Mouse (Mus musculus) brain, embryonic 18.5 days (tissue): Measurements from ENCODE around the gene Camkmt.

Experiments
- DNase-seq: peaks from one replicate; pipeline ENCODE4 v3.0.0-alpha.2; 2012; ENCODE audit warnings: low read depth, low spot score

Camkmt gene

GRCm38 (mm10) chr17:85090120-85091099, at the start of gene Camkmt, which contains the start of gene Prepl:
TSS of gene Camkmt (plus strand) at chr17:85090552.
TSS of gene Prepl (minus strand) at chr17:85090241.
- DNase-seq: peak; percentile 94

- DNase-seq: no peak
Observed at GRCm38 (mm10) chr17:85040913-85041312, 49.4 kb upstream of the Camkmt start.

GRCm38 (mm10) chr17:85042419-85042818, 47.9 kb upstream of the Camkmt start:
- DNase-seq: no peak

- no peak for DNase-seq
Observed at GRCm38 (mm10) chr17:85043404-85043816, 46.9 kb upstream of the Camkmt start.

GRCm38 (mm10) chr17:85044466-85044865, 45.9 kb upstream of the Camkmt start:
- DNase-seq: no peak

- DNase-seq: no peak
Observed at GRCm38 (mm10) chr17:85045160-85045559, 45.2 kb upstream of the Camkmt start.

- DNase-seq: no peak
Observed at GRCm38 (mm10) chr17:85048379-85048778, 42.0 kb upstream of the Camkmt start.

- DNase-seq: no peak
Observed at GRCm38 (mm10) chr17:85058276-85058675, 32.1 kb upstream of the Camkmt start.

GRCm38 (mm10) chr17:85059136-85059535, 31.2 kb upstream of the Camkmt start:
- DNase-seq: no peak

- DNase-seq: no peak
Observed at GRCm38 (mm10) chr17:85063560-85063959, 26.8 kb upstream of the Camkmt start.

- DNase-seq: no peak
Observed at GRCm38 (mm10) chr17:85067331-85067730, 23.0 kb upstream of the Camkmt start.

- no peak for DNase-seq
Observed at GRCm38 (mm10) chr17:85070658-85071057, 19.7 kb upstream of the Camkmt start.

- DNase-seq: no peak
Observed at GRCm38 (mm10) chr17:85071088-85071775, 19.1 kb upstream of the Camkmt start.

GRCm38 (mm10) chr17:85072383-85072782, 18.0 kb upstream of the Camkmt start:
- DNase-seq: no peak

- no peak for DNase-seq
Observed at GRCm38 (mm10) chr17:85073214-85073613, 17.1 kb upstream of the Camkmt start.

GRCm38 (mm10) chr17:85074083-85074482, 16.3 kb upstream of the Camkmt start:
- DNase-seq: no peak

GRCm38 (mm10) chr17:85079276-85079675, 11.1 kb upstream of the Camkmt start:
- no peak for DNase-seq

GRCm38 (mm10) chr17:85080781-85081180, 9.6 kb upstream of the Camkmt start:
- DNase-seq: no peak

- no peak for DNase-seq
Observed at GRCm38 (mm10) chr17:85085335-85085734, 5.0 kb upstream of the Camkmt start.

- DNase-seq: no peak
Observed at GRCm38 (mm10) chr17:85086501-85086900, 3.9 kb upstream of the Camkmt start.

GRCm38 (mm10) chr17:85087591-85087990, 2.8 kb upstream of the Camkmt start:
- DNase-seq: no peak

GRCm38 (mm10) chr17:85088401-85088800, 2.0 kb upstream of the Camkmt start:
- DNase-seq: no peak

- no peak for DNase-seq
Observed at GRCm38 (mm10) chr17:85089011-85089410, 1.3 kb upstream of the Camkmt start.
